Mouse (Mus musculus): Measurements from ENCODE around the gene Olfr1467. TPM values are rescaled to one million over a fixed set of nuclear protein-coding genes. Genes with fewer than 3 reads are reported as not detected.

The Olfr1467 gene
- total RNA-seq (2021), result not detected

GRCm38 (mm10) chr19:13361936-13362335 lies at the start of gene Olfr1467:
TSS of gene Olfr1467 (plus strand) at chr19:13362236.
- no peak for DNase-seq (ENCODE audit: extremely low spot score in 1 of 2, low spot score in 1 of 2)

GRCm38 (mm10) chr19:13315441-13315840 lies 46.6 kb upstream of the Olfr1467 start, which contains the start of gene Olfr1465:
TSS of gene Olfr1465 (minus strand) at chr19:13315541.
- no peak for DNase-seq (ENCODE audit: extremely low spot score in 1 of 2, low spot score in 1 of 2)

DNA sequence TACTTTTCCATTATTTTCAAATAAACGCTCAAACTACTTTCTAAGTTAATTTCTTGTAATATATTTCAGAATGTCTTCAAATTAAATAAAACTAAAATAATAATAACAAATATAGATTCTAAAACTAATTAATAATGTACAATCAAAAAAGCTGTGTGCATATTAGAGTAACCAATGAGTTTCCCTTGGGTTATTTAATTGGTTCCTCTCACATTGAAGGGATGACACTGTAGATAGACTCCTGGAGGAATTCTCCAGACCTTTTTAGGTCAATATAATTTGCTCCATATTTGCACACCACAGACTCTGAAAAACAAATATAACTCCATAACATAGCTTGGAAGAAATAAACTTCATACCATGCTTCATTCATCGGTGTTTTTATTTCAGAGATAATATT lies 23.5 kb upstream of the Olfr1467 start, which contains the start of gene Olfr1466:
Gene Olfr1466 (plus strand): TSS at position 301 of the 400 bp plus-strand sequence.
- DNase-seq (ENCODE audit: extremely low spot score in 1 of 2, low spot score in 1 of 2), result no peak

GRCm38 (mm10) chr19:13407549-13407948 lies 45.5 kb downstream of the Olfr1467 start, which contains the start of gene Olfr1469:
TSS of gene Olfr1469 (plus strand) at chr19:13407849.
- DNase-seq (ENCODE audit: extremely low spot score in 1 of 2, low spot score in 1 of 2), result no peak

Other genes with a start within 250 kb of the Olfr1467 start
- under 1 TPM; 0.17 to 0.19 TPM for gene Olfr1459, start 212.7 kb upstream of the Olfr1467 start, total RNA-seq (2021)
- gene Olfr1461, start 199.2 kb upstream of the Olfr1467 start, total RNA-seq (2021), result not detected
- not detected for gene Olfr1462, start 176.5 kb upstream of the Olfr1467 start, total RNA-seq (2021)
- gene Olfr1463, start 130.9 kb upstream of the Olfr1467 start, total RNA-seq (2021), result not detected
- gene Olfr1465, start 46.7 kb upstream of the Olfr1467 start, total RNA-seq (2021), result not detected
- not detected for gene Olfr1466, start 23.4 kb upstream of the Olfr1467 start, total RNA-seq (2021)
- not detected for gene Olfr1469, start 45.6 kb downstream of the Olfr1467 start, total RNA-seq (2021)
- gene Olfr1471, start 81.2 kb downstream of the Olfr1467 start, total RNA-seq (2021), result not detected
- not detected for gene Olfr1472, start 93.8 kb downstream of the Olfr1467 start, total RNA-seq (2021)
- gene Olfr1474, start 107.3 kb downstream of the Olfr1467 start, total RNA-seq (2021), result not detected
- gene Olfr1475, start 118.0 kb downstream of the Olfr1467 start, total RNA-seq (2021), result not detected
- gene Olfr1477, start 138.3 kb downstream of the Olfr1467 start, total RNA-seq (2021), result not detected
- gene Olfr1480, start 165.7 kb downstream of the Olfr1467 start, total RNA-seq (2021), result not detected
- gene Olfr1484, start 221.3 kb downstream of the Olfr1467 start, total RNA-seq (2021), result not detected